Mouse (Mus musculus) ES-E14 (cell line): ENCODE results near the gene Cdh13.

Experiments used
- CHD2 ChIP-seq: IDR thresholded peaks from 2 replicates; pipeline ENCODE4 v1.6.1; 2014; ENCODE audit warnings: mild to moderate bottlenecking, low read depth, low read length, inconsistent platforms
- HCFC1 ChIP-seq: IDR thresholded peaks from 2 replicates; pipeline ENCODE4 v1.6.1; 2012; ENCODE audit warnings: low read length, inconsistent platforms, borderline replicate concordance; ENCODE audit not compliant: insufficient read depth
- MAFK ChIP-seq: IDR thresholded peaks from 2 replicates; pipeline ENCODE4 v1.6.1; 2014; ENCODE audit warnings: mild to moderate bottlenecking, low read depth, low read length, inconsistent platforms; ENCODE audit not compliant: insufficient read depth
- ZC3H11A ChIP-seq: IDR thresholded peaks from 2 replicates; pipeline ENCODE4 v1.6.1; 2012; ENCODE audit warnings: low read depth, mild to moderate bottlenecking, inconsistent platforms, low read length, borderline replicate concordance
- ZNF384 ChIP-seq: IDR thresholded peaks from 2 replicates; pipeline ENCODE4 v1.6.1; 2012; ENCODE audit warnings: low read depth, low read length, inconsistent platforms

DNA sequence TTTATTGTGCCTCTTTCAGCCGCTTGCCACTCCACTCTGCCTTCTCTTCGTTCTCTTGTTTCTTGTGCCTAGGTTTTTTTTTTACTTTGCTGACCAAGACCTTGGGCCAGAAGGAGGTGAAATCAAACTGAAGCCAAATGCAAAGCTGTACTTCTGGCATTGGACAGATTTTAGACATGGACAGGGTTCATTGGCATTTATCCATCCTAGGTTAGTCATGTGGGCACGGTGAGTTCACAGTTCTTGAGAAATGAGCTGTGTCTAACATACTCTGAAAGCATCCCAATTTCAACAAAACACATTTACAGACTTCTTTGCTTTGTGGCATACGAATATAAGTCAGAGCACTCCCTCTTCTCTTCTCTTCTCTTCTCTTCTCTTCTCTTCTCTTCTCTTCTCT, 543.2 kb downstream of the Cdh13 start:
- TF ChIP-seq ZNF384: no peak
- TF ChIP-seq MAFK: no peak
- no peak for TF ChIP-seq ZC3H11A
- no peak for TF ChIP-seq HCFC1
- no peak for TF ChIP-seq CHD2
